Mouse (Mus musculus) right cerebral cortex, postnatal 14 days (tissue): ENCODE measurements at regions not wholly inside any gene's neighbourhood (a gene's known extent, or its start where the extent isn't known, plus 50 kb on each side); places are given as distances from the start of the nearest gene placed in this dataset.

ENCODE experiments used
- DNase-seq: peaks from one replicate; pipeline ENCODE4 v3.0.0; 2022

DNA sequence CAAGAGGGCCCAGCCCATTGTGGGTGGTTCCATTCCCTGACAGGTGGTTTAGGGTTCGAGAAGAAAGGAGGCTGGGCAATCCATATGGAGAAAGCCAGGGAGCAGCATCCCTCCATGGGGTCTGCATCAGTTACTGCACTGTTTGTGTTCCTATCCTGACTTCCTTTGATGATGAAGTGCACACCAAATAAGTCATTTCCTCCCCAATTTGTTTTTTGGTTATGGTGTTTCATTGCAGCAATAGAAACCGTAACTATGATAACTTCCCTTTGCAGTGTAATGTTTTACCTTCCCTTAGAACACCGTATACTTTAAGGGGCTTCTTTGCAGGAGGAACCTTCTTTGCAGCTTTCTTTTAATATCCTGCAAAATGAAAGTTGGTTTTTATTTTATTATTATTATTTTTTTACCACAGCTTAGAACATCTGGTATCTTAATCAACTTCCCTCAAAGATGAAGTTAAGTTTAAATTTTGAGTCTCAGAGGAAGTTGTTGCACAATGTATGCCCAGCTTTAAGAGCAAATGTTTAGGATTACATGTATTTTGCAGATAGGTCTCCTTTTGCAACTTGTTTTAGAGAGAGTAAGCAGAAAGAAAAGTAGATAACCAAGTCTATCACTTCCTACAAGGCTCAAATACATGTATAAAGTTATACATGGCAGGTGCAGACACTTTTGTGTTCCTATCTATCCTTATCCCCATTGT lies 1059.1 kb downstream of the Diaph2 start:
- DNase-seq, result no peak

- no peak for DNase-seq
Measured at GRCm38 (mm10) chrX:130818916-130819315, 1069.4 kb downstream of the Diaph2 start.

DNA sequence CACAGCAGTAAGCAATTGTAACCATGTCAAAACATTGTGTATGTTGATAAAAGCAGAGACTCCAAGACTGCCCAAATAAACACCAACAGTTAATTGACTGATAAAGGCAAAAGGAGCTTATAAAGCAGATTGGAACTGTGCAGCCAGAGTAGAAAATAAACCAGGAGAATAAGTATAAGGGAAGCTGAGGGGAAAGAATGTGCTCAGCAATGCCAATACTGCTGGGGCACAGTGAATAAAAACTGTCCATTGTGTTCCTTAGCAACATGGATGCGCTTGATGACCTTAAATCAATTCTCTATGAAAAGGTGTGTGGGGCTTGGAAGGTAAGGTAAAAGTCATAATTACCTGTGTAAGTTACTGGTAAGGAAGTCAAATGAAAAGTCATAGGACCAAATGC lies 1070.2 kb downstream of the Diaph2 start:
- DNase-seq, result no peak

GRCm38 (mm10) chrX:130820168-130820567 lies 1070.6 kb downstream of the Diaph2 start:
- DNase-seq, result no peak

DNA sequence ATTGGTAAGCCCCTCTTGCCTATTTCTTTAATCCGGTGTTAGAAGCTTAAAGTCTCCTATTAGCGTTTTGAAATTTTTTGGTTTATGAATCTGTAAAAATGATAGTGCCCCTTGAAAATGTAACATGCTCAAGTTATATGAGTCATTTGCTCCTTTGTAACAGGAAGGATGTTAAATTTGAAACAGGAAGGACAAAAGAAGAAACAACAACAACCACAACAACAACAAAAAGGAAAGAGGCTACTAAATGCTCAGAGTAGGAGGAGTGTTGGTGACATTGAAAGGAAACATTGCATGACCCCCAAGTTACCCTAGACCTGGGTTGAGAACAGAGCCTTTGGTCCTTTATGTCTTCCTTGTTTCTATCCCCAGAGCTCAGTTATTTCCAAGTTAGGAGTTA lies 1074.4 kb downstream of the Diaph2 start:
- DNase-seq, result no peak

- DNase-seq, result no peak
Measured at GRCm38 (mm10) chrX:130835835-130836234, 1086.3 kb downstream of the Diaph2 start.

DNA sequence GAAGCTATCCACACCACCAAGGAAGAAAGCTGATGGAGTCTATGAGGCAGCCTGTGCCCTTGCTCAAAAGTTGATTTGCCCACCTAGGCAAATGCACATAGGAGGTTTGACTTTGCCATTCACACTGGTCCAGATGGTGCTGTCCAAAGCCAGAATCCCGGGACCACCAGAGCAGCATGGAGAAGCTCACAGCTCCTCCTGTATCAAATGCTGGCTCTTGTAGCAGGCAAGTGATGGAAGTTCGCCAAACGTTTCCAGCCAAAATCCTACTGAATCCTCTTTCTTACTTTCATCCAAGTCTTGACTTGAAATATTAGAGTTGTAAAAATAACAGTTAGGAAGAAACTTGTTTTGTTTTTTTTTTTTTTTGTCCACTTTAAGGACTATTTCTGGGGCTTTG lies 1093.6 kb downstream of the Diaph2 start:
- peak; percentile 4 for DNase-seq

- no peak for DNase-seq
Measured at GRCm38 (mm10) chrX:130866506-130866905, 1117.0 kb downstream of the Diaph2 start.

GRCm38 (mm10) chrX:130874157-130874556 lies 1124.6 kb downstream of the Diaph2 start:
- no peak for DNase-seq

GRCm38 (mm10) chrX:130875289-130875688 lies 1125.7 kb downstream of the Diaph2 start:
- no peak for DNase-seq

GRCm38 (mm10) chrX:130876120-130876519 lies 1126.6 kb downstream of the Diaph2 start:
- DNase-seq, result no peak
